Mouse (Mus musculus) heart, postnatal 4 days (tissue): Measurements from ENCODE around the gene Rbm28. TPM values are rescaled to one million over a fixed set of nuclear protein-coding genes. Genes with fewer than 3 reads are reported as not detected.

ENCODE experiments used
- microRNA-seq, 2 experiments: library from miRNA; unstranded; fragments of <30 nt; microRNA quantifications; one replicate each; pipeline ENCODE4 v1.2.0; 2021 to 2022
- total RNA-seq, 2 experiments: library from RNA; stranded (reverse); gene quantifications; 2 replicates each; pipeline ENCODE4 v1.2.3; 2021

Gene Rbm28
- total RNA-seq, 2 experiments from 2014 or later, result 30.3 to 32.5 TPM

Small RNAs within 50 kb of the gene (microRNA-seq; reads per million reads assigned to microRNA genes)
- gene Gm24303, result 0 reads per million in 2 experiments

Other genes with a start within 250 kb of the Rbm28 start
- gene Lep, start 104.8 kb downstream of the Rbm28 start, total RNA-seq, result under 1 TPM in 1 of 2 experiments, not detected in 1; 0.29 TPM
- 1 to 10 TPM; 7.3 to 7.7 TPM for gene Prrt4, start 14.6 kb upstream of the Rbm28 start, total RNA-seq
- 10 to 100 TPM; 29.5 to 30.6 TPM for gene Impdh1, start 51.4 kb upstream of the Rbm28 start, total RNA-seq
- 1 to 10 TPM; 9.0 to 9.6 TPM for gene Hilpda, start 107.5 kb upstream of the Rbm28 start, total RNA-seq
- gene Fam71f2, start 114.6 kb upstream of the Rbm28 start, total RNA-seq, result under 1 TPM in 1 of 2 experiments, not detected in 1; 0.32 TPM
- not detected for gene Fam71f1, start 154.1 kb upstream of the Rbm28 start, total RNA-seq
- gene Calu, start 183.1 kb upstream of the Rbm28 start, total RNA-seq, result 100 to 1,000 TPM; 352 to 357 TPM
- gene Opn1sw, start 223.5 kb upstream of the Rbm28 start, total RNA-seq, result not detected
- gene Ccdc136, start 231.3 kb upstream of the Rbm28 start, total RNA-seq, result 10 to 100 TPM; 10.6 to 15.8 TPM